Mouse (Mus musculus) spleen, embryonic (tissue): ENCODE results near the gene Magea5.
"Not testable (repeated sequence)": the region's sequence is repeated elsewhere in the genome, so short reads cannot be mapped to it uniquely, and the experiment has no call there.

Experiments
- CTCF ChIA-PET: fragments of 350-600 bp; sonication (Branson Sonifier 250); formaldehyde crosslinking; loops from one replicate; lab custom pipeline; 2022; lab: Charles Lee

Magea5 gene

DNA sequence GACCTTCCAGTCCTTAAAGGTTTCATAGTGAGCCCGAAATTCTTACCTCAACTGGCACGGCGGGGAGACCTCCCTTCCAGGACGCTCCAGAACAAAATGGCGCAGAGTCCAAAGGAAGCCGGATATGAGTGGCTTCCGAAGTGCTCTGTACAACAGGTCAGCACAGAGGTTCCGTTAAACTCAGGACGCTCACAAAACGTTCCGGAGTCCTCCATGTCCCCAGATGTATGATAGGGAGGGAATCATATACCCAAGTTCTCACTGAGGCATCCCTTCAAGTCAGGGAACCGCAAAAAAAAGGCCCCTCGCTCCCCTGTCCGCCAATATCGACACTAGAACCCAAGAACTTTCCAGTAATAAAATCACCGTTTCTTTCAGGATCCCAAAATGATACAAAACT, at the start of gene Magea5:
Gene Magea5 (minus strand): TSS at position 101 of the 400 bp plus-strand sequence.
- CTCF ChIA-PET = not testable (repeated sequence)

DNA sequence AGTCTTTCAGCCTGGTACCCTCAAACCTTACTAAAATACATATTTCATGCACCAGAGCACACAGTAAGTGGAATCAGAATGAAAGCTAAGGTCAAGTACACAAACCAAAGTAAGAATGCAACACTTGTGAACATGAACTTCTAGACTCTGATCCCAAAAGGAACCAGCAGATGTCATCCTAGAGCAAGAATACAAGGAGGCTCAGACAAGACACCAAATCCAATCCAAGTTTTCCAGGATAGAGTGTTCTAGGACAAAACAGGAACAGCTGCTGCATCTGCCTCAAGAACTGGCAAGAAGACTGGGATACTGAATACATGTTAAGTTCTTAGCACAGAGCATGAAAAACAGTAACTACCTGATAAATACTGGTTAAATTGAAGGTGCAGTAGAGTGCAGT, 35.1 kb upstream of the Magea5 start:
- CTCF ChIA-PET = no interaction called here

DNA sequence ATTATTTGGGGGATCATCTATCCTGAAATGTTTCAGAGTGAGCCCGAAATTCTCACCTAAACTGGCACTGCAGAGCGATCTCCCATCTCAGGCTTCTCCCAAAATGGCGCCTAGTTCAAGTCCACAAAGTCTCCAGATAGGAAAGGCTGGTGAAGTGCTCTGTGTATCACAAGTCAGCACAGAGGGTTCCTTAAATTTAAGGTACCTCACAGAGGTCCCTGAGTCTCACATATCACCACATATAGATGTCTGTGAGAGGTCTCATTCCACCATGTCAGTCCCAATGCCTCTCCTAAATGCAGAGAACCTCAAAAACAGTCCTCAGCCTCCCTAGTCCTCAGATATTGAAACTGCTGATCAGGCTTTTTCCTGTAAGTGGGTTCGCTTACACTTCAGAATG, 30.6 kb upstream of the Magea5 start, which contains the start of gene Magea2:
Gene Magea2 (minus strand): TSS at position 101 of the 400 bp plus-strand sequence.
- CTCF ChIA-PET = not testable (repeated sequence)

DNA sequence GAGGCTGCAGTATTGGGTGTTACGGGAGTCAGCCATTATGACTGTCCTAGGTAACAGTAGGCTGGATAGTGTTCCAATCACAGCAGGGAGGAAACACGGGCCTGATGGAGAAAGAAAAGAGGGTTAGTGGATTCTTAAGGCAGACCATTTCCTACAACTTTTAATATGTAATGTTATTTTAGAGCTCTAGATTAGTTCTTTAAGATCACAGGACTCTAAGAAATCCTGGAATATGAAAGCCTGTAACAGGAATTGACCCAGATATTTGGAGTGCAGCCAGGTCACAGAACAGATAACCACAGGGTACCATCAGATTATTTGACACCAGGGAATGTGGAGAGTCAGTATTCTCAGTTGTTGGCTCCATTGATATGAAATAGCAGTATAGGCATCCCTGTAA, 26.7 kb upstream of the Magea5 start, which contains the start of gene Magea1:
Gene Magea1 (minus strand): TSS at position 101 of the 400 bp plus-strand sequence.
- CTCF ChIA-PET = not testable (repeated sequence)
